Mouse (Mus musculus) layer of hippocampus, adult 8-10 months (tissue): ENCODE results near the gene Ppp1r10. TPM values are rescaled to one million over a fixed set of nuclear protein-coding genes. Genes with fewer than 3 reads are reported as not detected.

Experiments
- microRNA-seq, 2 experiments: library from miRNA; unstranded; fragments of <30 nt; microRNA quantifications; one replicate each; pipeline ENCODE4 v1.2.0; 2022
- total RNA-seq, 4 experiments: library from RNA; stranded (reverse); gene quantifications; 2 replicates each; pipeline ENCODE4 v1.2.4; 2022

Ppp1r10 gene
- total RNA-seq, 4 experiments from 2014 or later: 71.6 to 79.8 (median 74.6) TPM

Small RNA genes lying within 50 kb of the gene (microRNA-seq; reads per million reads assigned to microRNA genes)
- gene Gm28033 (0 to 1.3 reads per million in 2 experiments), gene Mir1894 (0.64 to 0.76 reads per million in 2 experiments), gene Mir877 (267 to 440 reads per million in 2 experiments)

Other genes with a start within 250 kb of the Ppp1r10 start
- 10 to 100 TPM; 28.0 to 44.7 (median 35.4) TPM for gene Vars2, start 248.8 kb upstream of the Ppp1r10 start, total RNA-seq
- gene Gtf2h4, start 242.7 kb upstream of the Ppp1r10 start, total RNA-seq: 10 to 100 TPM; 28.3 to 35.3 (median 33.2) TPM
- gene Ddr1, start 211.8 kb upstream of the Ppp1r10 start, total RNA-seq: 10 to 100 TPM; 58.3 to 84.6 (median 74.1) TPM
- gene Ier3, start 94.8 kb upstream of the Ppp1r10 start, total RNA-seq: 10 to 100 TPM in 1 of 4 experiments, 1 to 10 TPM in 3; 4.9 to 11.0 (median 7.3) TPM
- 100 to 1,000 TPM; 124 to 142 (median 137) TPM for gene Flot1, start 93.2 kb upstream of the Ppp1r10 start, total RNA-seq
- gene Tubb5, start 78.1 kb upstream of the Ppp1r10 start, total RNA-seq: 100 to 1,000 TPM; 339 to 357 (median 343) TPM
- gene Mdc1, start 74.9 kb upstream of the Ppp1r10 start, total RNA-seq: 10 to 100 TPM; 16.9 to 20.1 (median 18.3) TPM
- 1 to 10 TPM; 1.8 to 3.7 (median 1.9) TPM for gene Nrm, start 55.1 kb upstream of the Ppp1r10 start, total RNA-seq
- gene Ppp1r18, start 50.8 kb upstream of the Ppp1r10 start, total RNA-seq: 10 to 100 TPM in 2 of 4 experiments, 1 to 10 TPM in 2; 6.5 to 19.5 (median 12.8) TPM
- 10 to 100 TPM; 28.3 to 35.3 (median 31.4) TPM for gene Dhx16, start 36.6 kb upstream of the Ppp1r10 start, total RNA-seq
- gene 2310061I04Rik, start 19.0 kb upstream of the Ppp1r10 start, total RNA-seq: 10 to 100 TPM; 45.9 to 61.4 (median 50.0) TPM
- 10 to 100 TPM; 53.2 to 64.1 (median 60.0) TPM for gene Atat1, start 6.4 kb upstream of the Ppp1r10 start, total RNA-seq
- gene Mrps18b, start within 50 bp of the Ppp1r10 start, total RNA-seq: 10 to 100 TPM; 39.0 to 57.9 (median 42.8) TPM
- 10 to 100 TPM; 68.3 to 76.5 (median 72.7) TPM for gene Abcf1, start 53.3 kb downstream of the Ppp1r10 start, total RNA-seq
- 100 to 1,000 TPM; 135 to 141 (median 138) TPM for gene Gnl1, start 63.4 kb downstream of the Ppp1r10 start, total RNA-seq
- 10 to 100 TPM; 40.5 to 52.4 (median 45.4) TPM for gene Prr3, start 63.8 kb downstream of the Ppp1r10 start, total RNA-seq
- gene H2-T24, start 104.1 kb downstream of the Ppp1r10 start, total RNA-seq: 1 to 10 TPM in 3 of 4 experiments, under 1 TPM in 1; 0.80 to 4.4 (median 2.6) TPM
- 10 to 100 TPM in 2 of 4 experiments, 1 to 10 TPM in 2; 6.6 to 30.9 (median 14.2) TPM for gene H2-T23, start 116.4 kb downstream of the Ppp1r10 start, total RNA-seq
- 10 to 100 TPM; 15.7 to 18.4 (median 16.5) TPM for gene H2-T22, start 126.3 kb downstream of the Ppp1r10 start, total RNA-seq
- gene Gm6034, start 126.5 kb downstream of the Ppp1r10 start, total RNA-seq: not detected
- 1 to 10 TPM in 3 of 4 experiments, under 1 TPM in 1; 1.00 to 5.0 (median 2.2) TPM for gene Gm11127, start 141.9 kb downstream of the Ppp1r10 start, total RNA-seq
- gene Gm19684, start 205.2 kb downstream of the Ppp1r10 start, total RNA-seq: under 1 TPM in 3 of 4 experiments, not detected in 1; 0.22 to 0.61 (median 0.28) TPM
- under 1 TPM in 1 of 4 experiments, not detected in 3; 0.57 TPM for gene Gm7030, start 213.0 kb downstream of the Ppp1r10 start, total RNA-seq